Mouse (Mus musculus) hindbrain, embryonic 11.5 days (tissue): ENCODE data around the gene Tigd4. TPM values are rescaled to one million over a fixed set of nuclear protein-coding genes. Genes with fewer than 3 reads are reported as not detected.

ENCODE experiments used
- ATAC-seq: fragments of 200-750 bp; cut with Nextera tagmentation; 2 replicates; pipeline ENCODE4 v1.8.0; 2017; ENCODE audit warnings: mild to moderate bottlenecking, moderate TSS enrichment, moderate library complexity; ENCODE audit not compliant: low FRiP score
- DNase-seq: peaks from one replicate; pipeline ENCODE4 v3.0.0-alpha.2; 2015; ENCODE audit warnings: low spot score
- H3K27ac ChIP-seq: fragments of 300-500 bp; sonication (generic); 2 replicates; pipeline ENCODE4 v1.5.1; 2014; ENCODE audit warnings: mild to moderate bottlenecking, low read depth, low read length
- H3K27me3 ChIP-seq: fragments of 300-500 bp; sonication (generic); 2 replicates; pipeline ENCODE4 v1.6.1; 2014; ENCODE audit warnings: mild to moderate bottlenecking, low read length, moderate library complexity, mixed read lengths; ENCODE audit not compliant: control insufficient read depth, insufficient read depth
- H3K36me3 ChIP-seq: fragments of 300-500 bp; sonication (generic); 2 replicates; pipeline ENCODE4 v1.6.1; 2014; ENCODE audit warnings: mild to moderate bottlenecking, low read length, moderate library complexity, mixed read lengths; ENCODE audit not compliant: control insufficient read depth, insufficient read depth
- H3K4me1 ChIP-seq: fragments of 300-500 bp; sonication (generic); replicated peaks from 2 replicates; pipeline ENCODE4 v1.6.1; 2014; ENCODE audit warnings: low read length, mixed read lengths; ENCODE audit not compliant: control insufficient read depth, insufficient read depth
- H3K4me2 ChIP-seq: fragments of 300-500 bp; sonication (generic); replicated peaks from 2 replicates; pipeline ENCODE4 v1.6.1; 2014; ENCODE audit warnings: mild to moderate bottlenecking, low read depth, low read length
- H3K4me3 ChIP-seq: fragments of 300-500 bp; sonication (generic); 2 replicates; pipeline ENCODE4 v1.5.1; 2014; ENCODE audit warnings: low read depth, low read length
- H3K9ac ChIP-seq: fragments of 300-500 bp; sonication (generic); 2 replicates; pipeline ENCODE4 v1.6.1; 2014; ENCODE audit warnings: low read depth, low read length
- H3K9me3 ChIP-seq: fragments of 300-500 bp; sonication (generic); 2 replicates; pipeline ENCODE4 v1.6.1; 2016; ENCODE audit warnings: low read length; ENCODE audit not compliant: control insufficient read depth
- WGBS: fragments of 180-500 bp; shearing (Covaris S2); extraction: QIAGEN DNeasy Blood & Tissue Kit; methylation state at CpG from one replicate; pipeline ENCODE4 v1.1.7; 2014; 5-methylcytosine and 5-hydroxymethylcytosine counted together
- polyA plus RNA-seq: library from polyadenylated mRNA; unstranded; fragments of >200 nt; fragmentation: Nextera tagmentation; extraction: Ambion mirVana; gene quantifications from 2 replicates; pipeline ENCODE4 v1.2.1, GENCODE M21; 2014

Gene Tigd4
- polyA plus RNA-seq, 1 experiment from 2014 or later: 0.05 TPM

GRCm38 (mm10) chr3:84598756-84599155, 5.4 kb downstream of the Tigd4 start:
- no peak overlapping the region for H3K27ac ChIP-seq
- no peak overlapping the region for H3K9ac ChIP-seq
- DNase-seq: no peak
- no peak overlapping the region for H3K4me3 ChIP-seq
- H3K36me3 ChIP-seq: no peaks in the 10 kb centered on the region
- H3K4me2 ChIP-seq: no peak overlapping the region
- 89% methylated on average over 6 of the region's 6 CpGs for WGBS
- ATAC-seq: no peak
- H3K9me3 ChIP-seq: no peaks in the 10 kb centered on the region
- H3K27me3 ChIP-seq: no peaks in the 10 kb centered on the region
- no peaks in the 10 kb centered on the region; the same call in 1 of the 2 replicates for H3K4me1 ChIP-seq

- H3K27ac ChIP-seq: no peak overlapping the region
- no peaks in the 10 kb centered on the region for H3K4me1 ChIP-seq
- DNase-seq: no peak
- WGBS: 88% methylated on average over 9 of the region's 9 CpGs
- no peak overlapping the region for H3K9ac ChIP-seq
- H3K9me3 ChIP-seq: no peaks in the 10 kb centered on the region
- H3K36me3 ChIP-seq: no peaks in the 10 kb centered on the region
- no peak for ATAC-seq
- no peaks in the 10 kb centered on the region for H3K27me3 ChIP-seq
- H3K4me3 ChIP-seq: no peak overlapping the region
- H3K4me2 ChIP-seq: no peak overlapping the region
These were observed 8.6 kb downstream of the Tigd4 start for GRCm38 (mm10) chr3:84601870-84602495.

DNA sequence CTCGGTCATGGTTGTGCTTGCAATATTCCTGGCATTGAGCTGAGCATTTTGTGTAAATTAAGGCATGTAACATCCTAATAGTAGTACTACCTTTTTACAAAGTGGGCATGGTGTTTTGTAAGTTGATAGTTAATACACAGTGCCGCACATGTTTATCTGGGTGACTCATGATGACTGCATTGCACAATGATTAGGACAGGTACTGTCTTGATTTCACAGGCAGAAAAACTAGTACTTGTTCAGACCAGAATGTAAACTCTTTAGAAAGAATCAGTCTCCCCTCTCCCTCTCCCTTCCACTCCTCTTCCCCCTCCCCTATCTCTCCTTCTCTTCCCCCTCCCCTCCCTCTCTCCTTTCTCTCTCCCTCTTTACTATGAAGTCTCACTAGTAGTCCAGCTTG, 9.4 kb downstream of the Tigd4 start:
- Histone ChIP-seq H3K4me1 (no peaks in the 10 kb centered on the region), H3K4me2 (no peak overlapping the region), H3K9me3 (no peaks in the 10 kb centered on the region), H3K9ac (no peak overlapping the region), H3K27ac (no peak overlapping the region), H3K4me3 (no peak overlapping the region), H3K27me3 (no peaks in the 10 kb centered on the region), H3K36me3 (no peaks in the 10 kb centered on the region)
- DNase-seq: no peak
- 97% methylated on average over 2 of the region's 2 CpGs for WGBS
- no peak for ATAC-seq

DNA sequence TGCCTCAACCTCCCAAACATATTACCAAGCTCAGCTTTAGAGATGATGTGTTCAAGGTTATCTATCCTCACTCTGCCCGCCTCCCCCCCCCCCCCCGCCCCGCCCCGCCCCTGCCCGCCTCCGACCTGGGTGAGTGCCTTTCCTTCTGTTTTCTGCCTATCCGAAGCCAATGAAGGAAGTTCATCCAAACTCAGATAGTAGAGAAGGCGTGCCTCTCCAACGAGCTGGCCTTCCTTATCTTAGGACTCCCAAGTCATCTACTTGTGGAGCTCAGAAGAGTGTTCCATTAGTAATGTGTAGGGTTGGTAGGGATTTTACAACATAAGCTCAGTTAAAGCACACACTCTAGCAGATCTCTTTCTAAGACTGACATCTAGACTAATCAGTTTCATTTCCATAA, 9.8 kb downstream of the Tigd4 start:
- no peaks in the 10 kb centered on the region for H3K27me3 ChIP-seq
- no peaks in the 10 kb centered on the region for H3K36me3 ChIP-seq
- ATAC-seq (no peak), DNase-seq (no peak)
- H3K4me1 ChIP-seq: no peaks in the 10 kb centered on the region
- H3K9me3 ChIP-seq: no peaks in the 10 kb centered on the region
- 76% methylated on average over 6 of the region's 9 CpGs for WGBS
- no peak overlapping the region for H3K4me3 ChIP-seq
- H3K9ac ChIP-seq: no peak overlapping the region
- no peak overlapping the region for H3K4me2 ChIP-seq
- no peak overlapping the region for H3K27ac ChIP-seq

- Histone ChIP-seq H3K9ac (no peak overlapping the region), H3K27me3 (no peaks in the 10 kb centered on the region), H3K4me1 (no peaks in the 10 kb centered on the region), H3K27ac (no peak overlapping the region), H3K9me3 (no peaks in the 10 kb centered on the region), H3K4me2 (no peak overlapping the region), H3K4me3 (no peak overlapping the region), H3K36me3 (no peaks in the 10 kb centered on the region)
- no peak for DNase-seq
- 66% methylated on average over 9 of the region's 9 CpGs for WGBS
- no peak for ATAC-seq
These were observed 16.9 kb downstream of the Tigd4 start for GRCm38 (mm10) chr3:84610183-84610710.

DNA sequence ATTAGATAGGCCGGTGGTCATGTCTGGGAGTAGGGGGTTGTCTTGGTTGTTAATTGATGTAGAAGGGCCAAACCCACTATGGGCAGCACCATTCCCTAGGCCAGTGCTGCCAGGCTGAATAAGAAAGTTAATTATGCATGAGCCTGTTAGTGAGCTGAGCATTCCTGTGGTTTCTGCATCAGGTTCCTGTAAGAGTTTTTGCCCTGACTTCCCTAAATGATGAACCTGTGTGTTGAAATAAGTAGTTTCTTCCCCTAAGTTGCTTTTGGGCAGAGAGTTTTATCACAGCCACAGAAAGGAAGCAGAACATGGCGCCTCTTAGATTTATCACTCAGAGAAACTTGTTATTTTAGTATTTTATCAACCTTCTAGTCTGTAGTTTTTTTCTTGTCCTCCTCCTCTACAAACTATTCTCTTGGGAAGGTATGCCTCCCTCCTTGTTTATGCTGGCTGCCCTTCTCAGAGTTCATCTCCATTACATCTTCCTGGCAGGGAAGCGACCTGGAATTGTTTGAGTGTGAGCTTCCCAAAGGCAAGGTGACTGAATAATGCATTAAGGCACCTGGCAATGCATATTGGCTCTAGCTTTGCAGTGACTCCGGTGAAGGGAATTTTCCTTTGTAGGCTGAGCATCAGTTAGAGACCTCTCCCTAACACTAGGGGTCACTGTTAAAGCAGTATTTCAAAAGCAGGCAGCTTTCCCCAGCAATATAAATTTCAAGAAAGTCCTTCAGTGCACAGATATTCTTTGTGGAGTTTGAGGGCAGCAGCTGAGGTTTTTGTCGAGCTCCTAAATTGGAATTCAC, 21.9 kb downstream of the Tigd4 start:
- peak; percentile 39 for DNase-seq
- H3K27ac ChIP-seq: no peak overlapping the region

DNA sequence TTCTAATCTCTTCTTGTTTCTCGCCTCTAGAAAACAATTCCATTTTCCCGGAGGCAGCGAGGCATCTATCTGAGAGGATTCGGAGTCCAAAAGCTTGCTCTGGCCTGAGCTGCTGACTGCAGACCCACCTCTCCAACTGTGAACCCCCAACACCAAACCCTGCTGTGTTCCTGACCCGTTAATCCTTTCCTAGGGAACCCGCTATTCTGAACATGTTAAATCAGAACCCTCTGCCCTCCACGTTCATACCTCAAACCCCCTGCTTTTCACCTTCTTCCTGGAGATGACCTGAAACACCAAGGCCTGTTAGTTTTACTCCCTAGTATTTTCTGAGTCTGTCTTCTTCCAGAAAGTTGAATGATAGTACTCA, 22.5 kb downstream of the Tigd4 start:
- Histone ChIP-seq H3K4me2 (no peak overlapping the region), H3K4me1 (no peaks in the 10 kb centered on the region), H3K36me3 (no peaks in the 10 kb centered on the region), H3K9me3 (no peaks in the 10 kb centered on the region), H3K27ac (no peak overlapping the region), H3K9ac (no peak overlapping the region), H3K27me3 (no peaks in the 10 kb centered on the region), H3K4me3 (no peak overlapping the region)
- ATAC-seq (no peak), DNase-seq (no peak)
- 40% methylated on average over 7 of the region's 7 CpGs for whole genome bisulfite sequencing

More for the DNA sequence above, 21.9 kb downstream of the Tigd4 start:
- 34% methylated on average over 5 of the region's 5 CpGs for WGBS
- Histone ChIP-seq H3K9me3 (no peaks in the 10 kb centered on the region), H3K27me3 (no peaks in the 10 kb centered on the region), H3K4me2 (no peak overlapping the region), H3K9ac (no peak overlapping the region), H3K4me3 (no peak overlapping the region), H3K4me1 (no peaks in the 10 kb centered on the region), H3K36me3 (no peaks in the 10 kb centered on the region)
- ATAC-seq: no peak

DNA sequence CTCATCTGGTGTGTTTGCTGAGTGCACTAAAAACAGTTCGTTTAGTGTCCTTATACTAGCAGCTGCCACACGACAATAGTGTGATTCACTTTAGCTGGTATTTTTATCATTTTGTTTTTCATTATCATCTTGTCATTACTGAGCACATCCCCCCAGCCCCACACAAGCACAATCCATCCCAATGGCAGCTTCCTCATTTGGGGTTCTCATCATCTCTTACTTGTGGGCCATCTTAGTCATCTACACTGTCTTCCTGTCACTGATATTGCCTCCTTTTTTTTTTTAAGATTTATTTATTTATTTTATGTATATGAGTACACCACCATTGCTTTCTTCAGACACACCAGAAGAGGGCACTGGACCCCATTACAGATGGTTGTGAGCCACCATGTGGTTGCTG, 25.3 kb downstream of the Tigd4 start:
- Histone ChIP-seq H3K27ac (no peak overlapping the region), H3K9ac (no peak overlapping the region), H3K4me1 (no peaks in the 10 kb centered on the region), H3K36me3 (no peaks in the 10 kb centered on the region), H3K4me3 (no peak overlapping the region), H3K9me3 (no peaks in the 10 kb centered on the region), H3K4me2 (no peak overlapping the region), H3K27me3 (no peaks in the 10 kb centered on the region)
- 94% methylated on average over 2 of the region's 2 CpGs for WGBS
- ATAC-seq (no peak), DNase-seq (no peak)

DNA sequence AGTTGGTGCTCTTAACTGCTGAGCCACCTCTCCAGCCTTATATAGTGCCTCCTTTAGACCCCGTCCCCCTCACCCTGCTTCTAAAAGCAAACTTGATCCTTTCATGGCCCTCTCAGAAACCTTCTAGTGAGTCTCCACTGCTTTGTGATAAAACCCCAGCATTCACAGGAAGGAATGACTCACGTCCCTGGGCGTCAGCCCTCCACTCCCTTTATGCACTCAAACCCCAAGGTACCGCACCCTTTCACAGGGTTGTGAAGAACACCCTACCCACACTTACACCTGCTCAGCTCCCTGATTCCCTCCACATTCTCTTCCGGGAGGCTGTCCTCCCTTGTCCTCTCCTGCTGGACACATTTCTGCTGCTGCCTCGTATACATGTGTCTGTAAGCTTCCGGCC, 25.7 kb downstream of the Tigd4 start:
- Histone ChIP-seq H3K27ac (no peak overlapping the region), H3K4me1 (no peaks in the 10 kb centered on the region), H3K9me3 (no peaks in the 10 kb centered on the region), H3K4me2 (no peak overlapping the region), H3K9ac (no peak overlapping the region), H3K36me3 (no peaks in the 10 kb centered on the region), H3K27me3 (no peaks in the 10 kb centered on the region), H3K4me3 (no peak overlapping the region)
- ATAC-seq (no peak), DNase-seq (no peak)
- WGBS: 94% methylated on average over 7 of the region's 7 CpGs
